Mouse (Mus musculus) embryonic fibroblast, embryonic 13.5 days (primary cell): ENCODE measurements around the gene Gp5.
"Not testable (repeated sequence)": the region's sequence is repeated elsewhere in the genome, so short reads cannot be mapped to it uniquely, and the experiment has no call there.

Source experiments
- CTCF ChIP-seq: IDR thresholded peaks from 2 replicates; pipeline ENCODE4 v1.5.1; 2011; ENCODE audit warnings: mild to moderate bottlenecking, control low read depth, low read length, moderate library complexity, borderline replicate concordance; ENCODE audit not compliant: insufficient read depth
- POLR2A ChIP-seq: IDR thresholded peaks from 2 replicates; pipeline ENCODE4 v1.6.1; 2011; ENCODE audit warnings: low read depth, mild to moderate bottlenecking, control low read depth, low read length, moderate library complexity

DNA sequence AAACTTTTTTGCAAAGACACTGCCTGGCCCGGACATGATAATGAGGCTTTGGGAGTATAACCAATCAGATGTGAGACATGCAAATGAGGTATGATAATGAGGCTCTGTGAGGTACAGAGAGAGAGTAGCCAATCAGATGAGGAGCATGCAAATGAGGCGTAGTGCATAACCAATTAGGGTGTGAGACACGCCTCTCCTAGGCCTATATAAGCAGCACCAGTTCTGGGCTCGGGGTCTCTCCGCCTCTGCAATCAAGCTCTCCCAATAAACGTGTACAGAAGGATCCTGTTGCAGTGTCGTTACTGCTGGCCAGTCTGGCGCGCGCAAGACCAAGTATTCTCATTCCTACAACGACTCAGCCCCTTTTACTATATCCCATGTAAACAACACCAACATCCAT is 42.9 kb upstream of the Gp5 start:
- not testable (repeated sequence) for TF ChIP-seq CTCF, POLR2A
